Mouse (Mus musculus): ENCODE data around the gene Nans. TPM values are rescaled to one million over a fixed set of nuclear protein-coding genes. Genes with fewer than 3 reads are reported as not detected.

The Nans gene
- polyA plus RNA-seq, 2 experiments: 82.4 to 84.5 TPM

GRCm38 (mm10) chr4:46507736-46508460, 18.9 kb downstream of the Nans start:
- Histone ChIP-seq H3K36me3 (ENCODE audit: control insufficient read depth, insufficient read depth, low read length) (peaks cover 14% of the 10 kb centered on the region), H3K27ac (replicated peaks; ENCODE audit: low read depth, low read length) (no peak overlapping the region), H3K27me3 (ENCODE audit: control insufficient read depth, insufficient read depth, low read length) (peaks cover 5% of the 10 kb centered on the region; the same call in 1 of the 2 replicates), H3K9ac (ENCODE audit: low read depth, low read length, severe bottlenecking) (no peak overlapping the region), H3K9me3 (ENCODE audit: control insufficient read depth, low read length) (no peaks in the 10 kb centered on the region), H3K4me1 (ENCODE audit: control insufficient read depth, insufficient read depth, low read length) (no peaks in the 10 kb centered on the region), H3K4me3 (replicated peaks; ENCODE audit: low read length) (peak overlapping the region; percentile 65), H3K4me2 (replicated peaks; ENCODE audit: low read depth, low read length, severe bottlenecking) (peak overlapping the region; percentile 94)
- WGBS: 10% methylated on average over 16 of the region's 16 CpGs
- ATAC-seq (ENCODE audit: low FRiP score, low read depth) (0 out of 2 replicates have a peak, but pooled peaks have one; percentile 38), DNase-seq (ENCODE audit: low spot score) (peak; percentile 75)
- no peak for TF ChIP-seq POLR2A (IDR thresholded peaks at IDR 0.05; ENCODE audit: borderline replicate concordance, extremely low read depth, insufficient read depth, insufficient read length)

- Histone ChIP-seq H3K9ac (ENCODE audit: low read depth, low read length, severe bottlenecking) (no peak overlapping the region), H3K27ac (replicated peaks; ENCODE audit: low read depth, low read length) (no peak overlapping the region), H3K4me2 (replicated peaks; ENCODE audit: low read depth, low read length, severe bottlenecking) (no peak overlapping the region), H3K9me3 (ENCODE audit: control insufficient read depth, low read length) (no peaks in the 10 kb centered on the region), H3K27me3 (ENCODE audit: control insufficient read depth, insufficient read depth, low read length) (no peaks in the 10 kb centered on the region), H3K36me3 (ENCODE audit: control insufficient read depth, insufficient read depth, low read length) (no peaks in the 10 kb centered on the region), H3K4me3 (replicated peaks; ENCODE audit: low read length) (no peak overlapping the region), H3K4me1 (ENCODE audit: control insufficient read depth, insufficient read depth, low read length) (no peaks in the 10 kb centered on the region)
- ATAC-seq (ENCODE audit: low FRiP score, low read depth) (no peak), DNase-seq (ENCODE audit: low spot score) (no peak)
- TF ChIP-seq POLR2A (IDR thresholded peaks at IDR 0.05; ENCODE audit: borderline replicate concordance, extremely low read depth, insufficient read depth, insufficient read length): no peak
- WGBS: 86% methylated on average over 2 of the region's 2 CpGs
These were observed 31.4 kb downstream of the Nans start for GRCm38 (mm10) chr4:46520491-46520890.

GRCm38 (mm10) chr4:46521457-46521856, 32.4 kb downstream of the Nans start:
- DNase-seq (ENCODE audit: low spot score) (no peak), ATAC-seq (ENCODE audit: low FRiP score, low read depth) (no peak)
- WGBS: 76% methylated on average over 10 of the region's 10 CpGs
- no peak overlapping the region for H3K4me2 ChIP-seq (replicated peaks; ENCODE audit: low read depth, low read length, severe bottlenecking)
- no peaks in the 10 kb centered on the region for H3K9me3 ChIP-seq (ENCODE audit: control insufficient read depth, low read length)
- no peak for TF ChIP-seq POLR2A (IDR thresholded peaks at IDR 0.05; ENCODE audit: borderline replicate concordance, extremely low read depth, insufficient read depth, insufficient read length)
- no peaks in the 10 kb centered on the region for H3K27me3 ChIP-seq (ENCODE audit: control insufficient read depth, insufficient read depth, low read length)
- no peaks in the 10 kb centered on the region for H3K4me1 ChIP-seq (ENCODE audit: control insufficient read depth, insufficient read depth, low read length)
- no peak overlapping the region for H3K27ac ChIP-seq (replicated peaks; ENCODE audit: low read depth, low read length)
- no peaks in the 10 kb centered on the region for H3K36me3 ChIP-seq (ENCODE audit: control insufficient read depth, insufficient read depth, low read length)
- no peak overlapping the region for H3K9ac ChIP-seq (ENCODE audit: low read depth, low read length, severe bottlenecking)
- no peak overlapping the region for H3K4me3 ChIP-seq (replicated peaks; ENCODE audit: low read length)

DNA sequence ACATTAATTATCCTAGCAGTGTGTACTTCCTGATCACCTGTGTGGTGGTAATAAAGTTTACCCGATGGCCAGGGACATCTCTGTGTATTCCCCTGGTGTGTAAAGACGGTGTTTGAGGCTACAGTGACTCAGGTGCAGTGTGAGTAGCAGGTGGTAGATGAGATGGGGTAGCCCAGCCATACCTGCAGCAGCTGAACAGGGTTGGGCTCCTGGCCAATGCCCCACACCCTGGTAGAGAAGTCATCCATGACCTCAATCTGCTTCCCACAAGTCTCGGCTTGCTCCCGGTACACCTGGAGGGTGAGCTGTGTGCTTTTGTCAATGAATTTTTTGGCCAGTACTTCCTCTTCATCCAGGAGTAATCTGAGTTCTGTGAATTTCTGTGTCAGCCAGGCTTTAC, 34.3 kb downstream of the Nans start:
- H3K27me3 ChIP-seq (ENCODE audit: control insufficient read depth, insufficient read depth, low read length): no peaks in the 10 kb centered on the region
- H3K9ac ChIP-seq (ENCODE audit: low read depth, low read length, severe bottlenecking): no peak overlapping the region
- H3K4me2 ChIP-seq (replicated peaks; ENCODE audit: low read depth, low read length, severe bottlenecking): no peak overlapping the region
- H3K4me3 ChIP-seq (replicated peaks; ENCODE audit: low read length): no peak overlapping the region
- ATAC-seq (ENCODE audit: low FRiP score, low read depth) (no peak), DNase-seq (ENCODE audit: low spot score) (no peak)
- H3K36me3 ChIP-seq (ENCODE audit: control insufficient read depth, insufficient read depth, low read length): no peaks in the 10 kb centered on the region
- no peak overlapping the region for H3K27ac ChIP-seq (replicated peaks; ENCODE audit: low read depth, low read length)
- no peaks in the 10 kb centered on the region for H3K9me3 ChIP-seq (ENCODE audit: control insufficient read depth, low read length)
- no peaks in the 10 kb centered on the region for H3K4me1 ChIP-seq (ENCODE audit: control insufficient read depth, insufficient read depth, low read length)
- no peak for TF ChIP-seq POLR2A (IDR thresholded peaks at IDR 0.05; ENCODE audit: borderline replicate concordance, extremely low read depth, insufficient read depth, insufficient read length)
- WGBS: 73% methylated on average over 4 of the region's 4 CpGs

DNA sequence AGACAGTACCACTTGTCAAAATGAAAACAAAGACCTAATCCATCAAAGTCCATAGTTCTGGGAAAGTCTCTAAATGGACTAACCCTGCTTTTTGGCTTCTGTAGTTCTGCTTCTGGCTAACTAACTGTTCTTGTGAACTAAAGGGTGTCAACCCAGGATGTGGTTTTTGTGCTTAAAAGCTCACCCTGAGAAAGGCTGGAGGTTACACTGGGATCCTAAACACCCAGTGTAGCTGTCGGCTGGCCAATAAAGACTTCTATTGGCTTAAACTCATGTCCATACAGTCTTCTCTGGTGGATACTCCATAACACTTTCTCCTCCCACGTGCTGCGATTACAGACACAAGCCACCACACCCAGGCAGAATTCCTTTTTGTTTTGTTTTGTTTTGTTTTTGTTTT, 37.2 kb downstream of the Nans start:
- no peaks in the 10 kb centered on the region for H3K9me3 ChIP-seq (ENCODE audit: control insufficient read depth, low read length)
- no peak overlapping the region for H3K4me3 ChIP-seq (replicated peaks; ENCODE audit: low read length)
- WGBS: 89% methylated on average over 3 of the region's 3 CpGs
- no peak overlapping the region for H3K27ac ChIP-seq (replicated peaks; ENCODE audit: low read depth, low read length)
- no peaks in the 10 kb centered on the region for H3K27me3 ChIP-seq (ENCODE audit: control insufficient read depth, insufficient read depth, low read length)
- no peak for TF ChIP-seq POLR2A (IDR thresholded peaks at IDR 0.05; ENCODE audit: borderline replicate concordance, extremely low read depth, insufficient read depth, insufficient read length)
- ATAC-seq (ENCODE audit: low FRiP score, low read depth) (no peak), DNase-seq (ENCODE audit: low spot score) (no peak)
- no peaks in the 10 kb centered on the region for H3K4me1 ChIP-seq (ENCODE audit: control insufficient read depth, insufficient read depth, low read length)
- H3K9ac ChIP-seq (ENCODE audit: low read depth, low read length, severe bottlenecking): no peak overlapping the region
- no peaks in the 10 kb centered on the region for H3K36me3 ChIP-seq (ENCODE audit: control insufficient read depth, insufficient read depth, low read length)
- no peak overlapping the region for H3K4me2 ChIP-seq (replicated peaks; ENCODE audit: low read depth, low read length, severe bottlenecking)

Measured in limb, embryonic 14.5 days (tissue).